Comparison of ENCODE assay signal across 14 mouse cellular contexts in genomic region chr2:64955441-64955840, GRCm38 (mm10).
A peak's percentile ranks its signal among the peaks of the same experiment; 100 is the strongest.
DNase-seq lines count a peak whose midpoint lies in the region.
"Had no signal": no experiment of that assay in that cellular context is flagged by ENCODE, and none has a peak within 500 bp of the region (broad histone marks: within the 10 kb centered on the region; RNA-seq: fewer than 3 reads in every experiment).

No protein-coding gene starts in this region.

- intact Hi-C loops in heart, postnatal 10 days (cut with DNase I): no loop called here

- DNase-seq in adrenal gland, adult 2 months: peak; percentile 45
- no peak for DNase-seq in adrenal gland, postnatal 4 days (ENCODE audit: low spot score in 2 of 2)
- peak; percentile 88 for DNase-seq in heart, adult 11 months
- DNase-seq in heart, postnatal 10 days: no peak
- peak; percentile 37 for DNase-seq in ovary, adult 18-20 months (ENCODE audit: low spot score)
- no peak for DNase-seq in ovary, postnatal 10 days (ENCODE audit: low spot score)
- DNase-seq in thymus, postnatal 36 days: no peak
- DNase-seq: B cell, adult 2 months; cerebellum, adult 18-20 months; cerebellum, adult 9-10 months; cerebellum, postnatal 14 days; gastrocnemius, postnatal 10 days; gastrocnemius, postnatal 36 days; heart, postnatal 14 days had no signal

Comparison
In these comparisons a context has a peak if more than half of its experiments do, and no peak if none do; other contexts are left out.
1. DNase-seq: peak in adrenal gland, adult 2 months (single experiment), heart, adult 11 months (single experiment) and ovary, adult 18-20 months (single experiment); none in adrenal gland, postnatal 4 days (0 of 2), heart, postnatal 10 days (0 of 2), ovary, postnatal 10 days (single experiment) and thymus, postnatal 36 days (0 of 2).